Mouse (Mus musculus): ENCODE measurements at regions not wholly inside any gene's neighbourhood (a gene's known extent, or its start where the extent isn't known, plus 50 kb on each side); places are given as distances from the start of the nearest gene placed in this dataset.

DNA sequence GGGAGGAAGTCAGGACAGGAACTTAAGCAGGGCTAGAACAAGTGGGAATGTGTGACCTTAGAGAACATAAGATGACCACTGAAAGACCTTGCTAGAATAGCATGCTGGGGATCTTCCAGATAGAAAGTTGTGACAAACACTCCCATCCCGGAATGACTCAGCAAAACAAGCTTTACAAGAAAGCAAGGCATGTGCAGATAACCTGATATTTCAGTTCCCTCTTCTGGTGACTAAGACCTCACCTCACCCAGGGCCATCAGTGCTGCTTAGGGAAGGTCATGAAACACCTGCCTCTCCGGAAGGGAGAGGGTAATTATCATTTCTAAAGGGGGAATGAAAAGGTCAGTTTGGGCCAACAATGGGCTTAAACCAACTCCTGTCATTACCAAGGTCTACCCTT is 74.3 kb upstream of the Zfp706 start:
- no peak for TF ChIP-seq CTCF (IDR thresholded peaks at IDR 0.05)
- TF ChIP-seq EP300 (IDR thresholded peaks at IDR 0.05): no peak

All from lung, postnatal 0 days (tissue).